Mouse (Mus musculus): Measurements from ENCODE around the gene Rin3. TPM values are rescaled to one million over a fixed set of nuclear protein-coding genes. Genes with fewer than 3 reads are reported as not detected.

Gene Rin3
- 100 to 1,000 TPM in 3 of 26 experiments, 10 to 100 TPM in 23; 34.4 to 231 (median 61.8) TPM for total RNA-seq (2018; cell fraction: chromatin; rRNA removed)
- 10 to 100 TPM; 12.5 to 32.2 (median 22.3) TPM for total RNA-seq (2018; cell fraction: cytosol; rRNA removed)
- total RNA-seq (2018; cell fraction: nucleus; rRNA removed): 100 to 1,000 TPM in 1 of 26 experiments, 10 to 100 TPM in 25; 21.9 to 150 (median 35.1) TPM
- polyA plus RNA-seq (2018): 10.7 to 30.3 TPM (median 26.2 TPM) in 3 replicates

DNA sequence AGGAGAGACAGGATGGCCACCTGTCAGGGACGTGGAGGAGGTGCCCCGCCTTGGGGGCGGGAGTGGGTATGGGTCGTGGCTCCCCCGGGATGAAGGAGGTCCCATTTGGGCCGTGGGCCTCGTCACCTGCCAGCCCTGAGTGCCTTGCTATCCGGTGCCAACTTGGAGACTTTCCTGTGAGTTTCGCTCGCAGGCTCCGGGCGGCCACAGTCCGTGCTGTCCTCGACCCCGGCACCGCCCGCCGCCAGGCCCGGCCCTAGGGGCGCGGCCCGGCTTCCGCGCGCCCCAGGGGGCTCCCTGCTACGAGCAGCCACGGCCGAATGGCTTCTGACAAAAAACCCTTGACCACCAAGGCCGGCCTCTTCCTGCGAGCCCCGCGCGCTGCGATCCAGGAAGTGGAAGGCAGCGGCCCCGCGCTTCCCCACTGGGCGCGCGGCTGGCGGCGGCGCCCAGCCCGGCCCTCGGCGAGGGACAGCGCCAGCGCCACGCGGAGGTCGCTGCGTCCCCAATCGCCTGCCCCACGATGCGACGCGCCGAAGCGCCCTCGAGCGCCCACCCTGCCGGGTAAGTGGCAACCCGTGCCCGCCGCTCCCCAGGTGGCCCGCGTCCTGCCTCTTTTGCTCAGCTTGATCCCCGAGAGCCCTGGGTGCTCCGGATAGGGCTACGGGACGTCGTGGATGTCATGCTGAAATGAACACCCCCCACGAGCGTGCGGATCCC is at the start of gene Rin3:
Rin3 (plus strand) TSS at position 286 of the 720 bp plus-strand sequence.
- peak within 1 kb of the TSS; percentile 36 for H3K4me3 ChIP-seq (ENCODE audit: inconsistent target)
- peak within 1 kb of the TSS; percentile 52 for H3K27ac ChIP-seq
- peaks cover 44% of the 10 kb centered on the region for H3K79me2 ChIP-seq (ENCODE audit: inconsistent target)
- H3K36me3 ChIP-seq (ENCODE audit: inconsistent target): no peaks in the 10 kb centered on the region
- WGBS (ENCODE audit: missing documents): under 1% methylated on average over 69 of the region's 75 CpGs

DNA sequence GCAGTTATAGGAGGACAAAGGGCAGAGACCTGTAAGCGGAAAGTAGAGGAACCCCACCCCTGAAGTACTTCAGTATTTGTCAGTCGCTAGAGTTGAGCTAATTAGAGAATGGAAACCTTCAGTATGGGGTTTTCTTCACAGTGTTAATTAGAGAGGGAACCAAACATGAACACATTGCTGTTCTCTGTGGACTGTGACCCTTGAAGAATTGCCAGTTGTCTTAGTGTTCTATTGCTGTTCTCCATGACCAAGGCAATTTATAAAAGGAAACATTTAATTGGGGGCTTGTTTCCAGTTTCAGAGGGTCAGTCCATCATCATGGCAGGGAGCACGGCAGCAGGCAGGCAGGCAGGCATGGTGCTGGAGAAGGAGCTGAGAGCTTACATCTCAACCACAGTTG is 47.3 kb upstream of the Rin3 start:
- no peaks in the 10 kb centered on the region for H3K79me2 ChIP-seq (ENCODE audit: inconsistent target)
- WGBS (ENCODE audit: missing documents): 93% methylated on average over 3 of the region's 3 CpGs

GRCm38 (mm10) chr12:102236317-102236716 is 46.5 kb upstream of the Rin3 start:
- no peak overlapping the region for H3K27ac ChIP-seq
- whole genome bisulfite sequencing (ENCODE audit: missing documents): 99% methylated on average over 6 of the region's 6 CpGs
- H3K36me3 ChIP-seq (ENCODE audit: inconsistent target): no peaks in the 10 kb centered on the region
- H3K79me2 ChIP-seq (ENCODE audit: inconsistent target): no peaks in the 10 kb centered on the region
- H3K4me3 ChIP-seq (ENCODE audit: inconsistent target): no peak overlapping the region

More for the DNA sequence above, 47.3 kb upstream of the Rin3 start:
- Histone ChIP-seq H3K4me3 (ENCODE audit: inconsistent target) (no peak overlapping the region), H3K36me3 (ENCODE audit: inconsistent target) (no peaks in the 10 kb centered on the region), H3K27ac (no peak overlapping the region)

- H3K79me2 ChIP-seq (ENCODE audit: inconsistent target): no peaks in the 10 kb centered on the region
- no peak overlapping the region for H3K4me3 ChIP-seq (ENCODE audit: inconsistent target)
- 51% methylated on average over 6 of the region's 6 CpGs for WGBS (ENCODE audit: missing documents)
- no peaks in the 10 kb centered on the region for H3K36me3 ChIP-seq (ENCODE audit: inconsistent target)
- H3K27ac ChIP-seq: no peak overlapping the region
These were observed 40.6 kb upstream of the Rin3 start for GRCm38 (mm10) chr12:102242076-102242722.

DNA sequence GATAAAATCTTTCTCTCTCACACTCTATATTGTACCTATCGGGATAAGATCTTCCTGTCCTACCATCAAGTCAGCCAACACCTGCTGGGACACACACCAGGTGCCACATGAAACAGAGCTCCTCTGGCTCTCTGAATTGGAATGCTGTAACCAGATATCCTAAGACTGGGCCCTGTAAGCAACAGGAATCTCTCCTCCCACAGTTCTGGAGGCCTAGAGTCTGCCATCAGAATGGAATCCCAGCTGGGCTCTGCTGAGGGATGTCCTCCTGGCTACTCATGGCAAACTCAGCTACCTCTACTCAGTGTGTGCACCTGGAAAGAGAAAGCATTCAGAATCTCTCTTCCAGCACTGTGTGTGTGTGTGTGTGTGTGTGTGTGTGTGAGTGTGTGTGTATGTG is 38.9 kb upstream of the Rin3 start:
- no peak overlapping the region for H3K4me3 ChIP-seq (ENCODE audit: inconsistent target)
- H3K27ac ChIP-seq: no peak overlapping the region
- no peaks in the 10 kb centered on the region for H3K79me2 ChIP-seq (ENCODE audit: inconsistent target)
- H3K36me3 ChIP-seq (ENCODE audit: inconsistent target): no peaks in the 10 kb centered on the region
- WGBS (ENCODE audit: missing documents): 100% methylated on average over 1 of the region's 1 CpGs

- H3K36me3 ChIP-seq (ENCODE audit: inconsistent target): no peaks in the 10 kb centered on the region
- WGBS (ENCODE audit: missing documents): 49% methylated on average over 5 of the region's 5 CpGs
- no peak overlapping the region for H3K27ac ChIP-seq
- no peak overlapping the region for H3K4me3 ChIP-seq (ENCODE audit: inconsistent target)
- no peaks in the 10 kb centered on the region for H3K79me2 ChIP-seq (ENCODE audit: inconsistent target)
These were observed 36.6 kb upstream of the Rin3 start for GRCm38 (mm10) chr12:102246226-102246625.

DNA sequence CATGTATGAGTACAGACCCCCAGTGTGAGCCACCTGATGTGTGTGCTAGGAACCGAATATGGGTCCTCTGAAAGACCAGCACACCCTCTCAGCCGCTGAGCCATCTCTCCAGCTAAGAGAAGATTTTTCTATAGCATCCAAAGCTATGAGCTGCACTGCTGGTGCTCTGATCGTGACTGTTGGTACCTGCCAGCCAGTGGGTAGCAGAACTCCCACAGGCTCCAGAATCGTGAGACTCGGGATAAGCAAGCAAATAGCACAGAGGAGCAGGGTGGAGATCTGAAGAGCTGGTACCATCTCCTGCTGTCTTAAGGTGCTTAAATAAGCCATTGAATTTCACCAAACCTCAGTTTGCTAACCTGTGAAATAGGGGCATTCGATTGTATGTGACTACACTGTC is 34.7 kb upstream of the Rin3 start:
- no peak overlapping the region for H3K4me3 ChIP-seq (ENCODE audit: inconsistent target)
- H3K79me2 ChIP-seq (ENCODE audit: inconsistent target): no peaks in the 10 kb centered on the region
- H3K36me3 ChIP-seq (ENCODE audit: inconsistent target): no peaks in the 10 kb centered on the region
- H3K27ac ChIP-seq: no peak overlapping the region
- 94% methylated on average over 6 of the region's 6 CpGs for WGBS (ENCODE audit: missing documents)

DNA sequence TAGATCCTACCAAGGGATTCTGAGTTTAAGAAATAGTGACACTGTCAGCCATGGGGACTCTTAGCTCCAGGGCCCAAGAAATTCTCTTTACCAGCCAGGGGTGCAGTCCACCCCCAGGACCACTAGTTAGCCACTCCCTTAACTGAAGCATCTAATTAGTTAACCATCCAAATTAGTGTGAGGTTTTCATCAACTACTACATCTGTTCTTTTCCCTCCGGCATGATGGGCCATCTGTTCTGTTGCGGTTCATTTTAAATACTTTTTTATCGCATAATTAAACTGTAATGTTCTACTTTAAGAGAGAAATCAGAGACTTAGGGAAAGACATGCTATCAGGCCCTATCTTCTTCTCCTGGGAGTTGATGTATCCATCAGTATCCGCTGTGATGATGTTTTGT is 32.5 kb upstream of the Rin3 start:
- H3K4me3 ChIP-seq (ENCODE audit: inconsistent target): no peak overlapping the region
- H3K36me3 ChIP-seq (ENCODE audit: inconsistent target): no peaks in the 10 kb centered on the region
- no peaks in the 10 kb centered on the region for H3K79me2 ChIP-seq (ENCODE audit: inconsistent target)
- H3K27ac ChIP-seq: no peak overlapping the region
- WGBS (ENCODE audit: missing documents): 96% methylated on average over 4 of the region's 4 CpGs

DNA sequence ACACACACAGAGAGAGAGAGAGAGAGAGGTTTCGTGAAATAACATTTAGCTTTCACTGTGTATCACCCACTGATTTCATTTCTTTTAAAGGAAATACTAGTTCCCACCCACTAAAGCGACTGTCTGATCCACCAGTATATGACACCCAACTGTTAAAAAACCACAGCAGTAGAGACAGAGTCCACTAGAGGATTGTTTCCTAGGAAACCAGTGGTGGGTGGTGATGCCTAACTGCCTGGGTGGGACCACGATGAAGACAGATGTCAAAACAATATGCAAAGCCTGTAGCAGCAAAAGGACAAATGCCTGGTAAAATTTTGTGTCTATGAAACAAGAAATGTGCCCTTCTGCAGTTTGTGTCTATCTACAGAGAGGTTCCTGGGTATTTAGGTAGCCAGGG is 31.8 kb upstream of the Rin3 start:
- H3K36me3 ChIP-seq (ENCODE audit: inconsistent target): no peaks in the 10 kb centered on the region
- no peak overlapping the region for H3K27ac ChIP-seq
- WGBS (ENCODE audit: missing documents): 67% methylated on average over 3 of the region's 3 CpGs
- H3K4me3 ChIP-seq (ENCODE audit: inconsistent target): no peak overlapping the region
- H3K79me2 ChIP-seq (ENCODE audit: inconsistent target): no peaks in the 10 kb centered on the region

DNA sequence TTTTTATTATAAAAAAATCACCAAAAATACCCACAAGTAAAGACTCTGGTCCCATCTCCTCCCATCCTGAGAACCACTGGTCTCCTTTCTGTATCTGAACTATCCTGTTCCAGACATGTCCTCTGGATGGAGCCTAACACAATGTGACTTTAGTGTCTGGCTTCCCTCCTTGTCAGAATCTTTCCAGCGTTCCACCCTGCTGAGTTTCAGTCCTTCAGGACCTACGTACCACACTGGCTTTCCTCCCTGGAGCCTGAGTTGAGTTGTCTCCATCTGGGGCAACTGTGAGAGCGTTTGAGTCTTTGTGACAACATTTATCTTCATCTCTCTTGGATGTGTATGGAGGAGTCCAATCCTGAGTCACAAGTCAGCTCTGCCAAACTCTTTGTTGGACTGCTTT is 30.9 kb upstream of the Rin3 start:
- Histone ChIP-seq H3K79me2 (ENCODE audit: inconsistent target) (no peaks in the 10 kb centered on the region), H3K4me3 (ENCODE audit: inconsistent target) (no peak overlapping the region), H3K27ac (no peak overlapping the region), H3K36me3 (ENCODE audit: inconsistent target) (no peaks in the 10 kb centered on the region)
- 94% methylated on average over 3 of the region's 3 CpGs for WGBS (ENCODE audit: missing documents)

DNA sequence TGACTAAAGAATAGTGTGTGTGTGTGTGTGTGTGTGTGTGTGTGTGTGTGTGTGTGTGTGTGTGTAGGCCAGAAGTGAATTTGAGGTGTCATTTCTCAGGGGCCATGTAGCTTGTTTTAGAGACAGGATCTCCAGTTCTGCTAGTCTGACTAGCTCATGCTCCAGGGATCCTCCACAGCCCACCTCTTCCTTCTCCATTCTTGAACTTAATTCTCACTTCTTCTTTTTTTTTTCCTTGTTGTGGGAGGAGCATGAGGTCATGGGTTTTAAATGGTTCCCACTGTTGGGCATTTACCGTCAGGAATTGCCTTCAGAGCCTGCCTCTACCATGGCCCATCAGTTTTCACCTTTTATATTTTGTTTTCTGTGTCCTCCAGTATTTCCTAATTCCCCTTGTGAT is 30.3 kb upstream of the Rin3 start:
- H3K79me2 ChIP-seq (ENCODE audit: inconsistent target): no peaks in the 10 kb centered on the region
- WGBS (ENCODE audit: missing documents): 0% methylated on average over 1 of the region's 1 CpGs
- H3K27ac ChIP-seq: no peak overlapping the region
- no peaks in the 10 kb centered on the region for H3K36me3 ChIP-seq (ENCODE audit: inconsistent target)
- H3K4me3 ChIP-seq (ENCODE audit: inconsistent target): no peak overlapping the region

DNA sequence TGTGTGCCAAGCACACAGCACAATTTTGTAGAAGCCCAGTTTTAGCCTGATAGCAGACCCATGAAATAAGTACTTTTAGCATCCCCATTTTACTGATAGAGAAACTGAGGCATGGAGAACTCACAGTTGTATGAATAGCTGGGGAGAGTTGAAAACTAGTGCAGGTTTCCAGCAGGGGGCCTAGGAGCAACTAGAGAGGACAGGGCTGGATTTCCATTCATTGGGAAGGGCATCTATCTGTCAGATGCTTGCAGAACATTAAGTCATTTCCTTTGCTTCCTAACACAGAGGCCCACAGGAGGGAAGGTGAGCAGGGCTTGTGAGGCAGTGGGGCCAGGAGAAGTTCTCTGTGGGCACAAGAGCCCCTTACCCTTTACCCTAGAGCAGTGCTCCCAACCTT is 27.8 kb upstream of the Rin3 start:
- no peaks in the 10 kb centered on the region for H3K79me2 ChIP-seq (ENCODE audit: inconsistent target)
- H3K36me3 ChIP-seq (ENCODE audit: inconsistent target): no peaks in the 10 kb centered on the region
- no peak overlapping the region for H3K27ac ChIP-seq
- no peak overlapping the region for H3K4me3 ChIP-seq (ENCODE audit: inconsistent target)

- 58% methylated on average over 3 of the region's 3 CpGs for WGBS (ENCODE audit: missing documents)
- H3K36me3 ChIP-seq (ENCODE audit: inconsistent target): no peaks in the 10 kb centered on the region
- H3K79me2 ChIP-seq (ENCODE audit: inconsistent target): no peaks in the 10 kb centered on the region
- H3K4me3 ChIP-seq (ENCODE audit: inconsistent target): no peak overlapping the region
- H3K27ac ChIP-seq: no peak overlapping the region
These were observed 24.2 kb upstream of the Rin3 start for GRCm38 (mm10) chr12:102258522-102259112.

GRCm38 (mm10) chr12:102261933-102262396 is 20.9 kb upstream of the Rin3 start:
- no peak overlapping the region for H3K4me3 ChIP-seq (ENCODE audit: inconsistent target)
- WGBS (ENCODE audit: missing documents): 67% methylated on average over 8 of the region's 8 CpGs

GRCm38 (mm10) chr12:102262809-102263208 is 20.0 kb upstream of the Rin3 start:
- no peaks in the 10 kb centered on the region for H3K36me3 ChIP-seq (ENCODE audit: inconsistent target)
- H3K4me3 ChIP-seq (ENCODE audit: inconsistent target): no peak overlapping the region
- no peaks in the 10 kb centered on the region for H3K79me2 ChIP-seq (ENCODE audit: inconsistent target)
- no peak overlapping the region for H3K27ac ChIP-seq
- 91% methylated on average over 2 of the region's 2 CpGs for WGBS (ENCODE audit: missing documents)

More at GRCm38 (mm10) chr12:102261933-102262396, 20.9 kb upstream of the Rin3 start:
- H3K27ac ChIP-seq: no peak overlapping the region
- H3K36me3 ChIP-seq (ENCODE audit: inconsistent target): no peaks in the 10 kb centered on the region
- no peaks in the 10 kb centered on the region for H3K79me2 ChIP-seq (ENCODE audit: inconsistent target)
